Mouse (Mus musculus) bone marrow macrophage, adult 2 months (primary cell): Measurements from ENCODE around the gene Lyrm4.

Experiments used
- CTCF ChIP-seq: IDR thresholded peaks from 2 replicates; pipeline ENCODE4 v1.5.1; 2012; ENCODE audit warnings: low read depth, mild to moderate bottlenecking, low read length, moderate library complexity
- POLR2A ChIP-seq: IDR thresholded peaks from 2 replicates; pipeline ENCODE4 v1.6.1; 2012; ENCODE audit warnings: mild to moderate bottlenecking, low read depth, low read length, borderline replicate concordance

DNA sequence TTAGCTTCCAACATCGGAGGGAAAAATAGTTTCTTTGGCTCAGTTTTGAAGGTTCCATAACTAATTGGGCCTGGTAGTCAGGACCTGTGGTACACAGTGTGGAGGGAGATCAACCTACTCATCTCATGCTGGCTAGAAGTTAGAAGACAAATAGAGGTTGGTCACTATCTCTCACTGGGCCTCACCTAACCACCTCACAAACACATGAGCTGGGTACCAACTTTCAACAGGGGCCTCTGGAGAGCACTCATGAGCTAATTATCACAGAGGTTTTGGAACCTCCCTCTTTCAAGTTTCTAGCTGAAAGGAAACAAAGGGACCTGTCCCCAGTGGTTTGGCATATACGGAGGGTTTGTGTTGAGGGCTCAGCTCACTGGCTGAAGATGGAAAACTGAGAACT is 59.8 kb downstream of the Lyrm4 start:
- TF ChIP-seq POLR2A (no peak), CTCF (no peak)
